Mouse (Mus musculus) ES-E14 (cell line): ENCODE data around the gene Tctn3. TPM values are rescaled to one million over a fixed set of nuclear protein-coding genes. Genes with fewer than 3 reads are reported as not detected.

Experiments used
- DNase-seq: peaks from one replicate; pipeline ENCODE4 v3.0.0-alpha.2; 2013; ENCODE audit warnings: low read depth, low spot score
- H3K27ac ChIP-seq: 2 replicates; pipeline ENCODE4 v1.5.1; 2012; ENCODE audit warnings: low read depth, mild to moderate bottlenecking, low read length, moderate library complexity, mixed read lengths; ENCODE audit not compliant: poor library complexity, insufficient read depth, severe bottlenecking
- H3K36me3 ChIP-seq: 2 replicates; pipeline ENCODE4 v1.6.1; 2012; ENCODE audit warnings: mild to moderate bottlenecking, low read length, moderate library complexity, mixed read lengths; ENCODE audit not compliant: control insufficient read depth, poor library complexity, insufficient read depth, severe bottlenecking
- H3K4me1 ChIP-seq, 2 experiments: fragments of 150-350 bp in 1 of 2; sonication (generic) in 1 of 2; 2 replicates each; pipeline ENCODE4 v1.6.1; 2012; ENCODE audit warnings: low read length in 2 of 2, mild to moderate bottlenecking in 1 of 2, mixed read lengths in 1 of 2; ENCODE audit not compliant: control insufficient read depth in 2 of 2, insufficient read depth in 2 of 2, poor library complexity in 1 of 2
- H3K4me3 ChIP-seq, 2 experiments: fragments of 150-350 bp in 1 of 2; sonication (generic) in 1 of 2; 2 replicates each; pipeline ENCODE4 v1.5.1; 2012; ENCODE audit warnings: low read length in 2 of 2, low read depth in 1 of 2, mild to moderate bottlenecking in 1 of 2, mixed read lengths in 1 of 2; ENCODE audit not compliant: insufficient read depth in 1 of 2, poor library complexity in 1 of 2, severe bottlenecking in 1 of 2
- H3K9ac ChIP-seq: 2 replicates; pipeline ENCODE4 v1.6.1; 2012; ENCODE audit warnings: low read depth, mild to moderate bottlenecking, low read length, mixed read lengths; ENCODE audit not compliant: poor library complexity, insufficient read depth, severe bottlenecking
- H3K9me3 ChIP-seq: fragments of 150-350 bp; sonication (generic); 2 replicates; pipeline ENCODE4 v1.6.1; 2012; ENCODE audit warnings: low read depth, mild to moderate bottlenecking, low read length; ENCODE audit not compliant: control insufficient read depth, insufficient read depth
- CHD2 ChIP-seq: IDR thresholded peaks from 2 replicates; pipeline ENCODE4 v1.6.1; 2014; ENCODE audit warnings: mild to moderate bottlenecking, low read depth, low read length, inconsistent platforms
- HCFC1 ChIP-seq: IDR thresholded peaks from 2 replicates; pipeline ENCODE4 v1.6.1; 2012; ENCODE audit warnings: low read length, inconsistent platforms, borderline replicate concordance; ENCODE audit not compliant: insufficient read depth
- MAFK ChIP-seq: IDR thresholded peaks from 2 replicates; pipeline ENCODE4 v1.6.1; 2014; ENCODE audit warnings: mild to moderate bottlenecking, low read depth, low read length, inconsistent platforms; ENCODE audit not compliant: insufficient read depth
- ZC3H11A ChIP-seq: IDR thresholded peaks from 2 replicates; pipeline ENCODE4 v1.6.1; 2012; ENCODE audit warnings: low read depth, mild to moderate bottlenecking, inconsistent platforms, low read length, borderline replicate concordance
- ZNF384 ChIP-seq: IDR thresholded peaks from 2 replicates; pipeline ENCODE4 v1.6.1; 2012; ENCODE audit warnings: low read depth, low read length, inconsistent platforms
- in situ Hi-C, 2 experiments: fragments of 600-800 bp; cut with MboI; formaldehyde crosslinking; loops; one replicate each; pipeline ENCODE4 v1.15.1; 2025; ENCODE audit warnings: low sequenced_read_pairs in 2 of 2, inconsistent platforms in 1 of 2; ENCODE audit not compliant: unreplicated experiment in 2 of 2
- total RNA-seq: library from RNA; depleted of rRNA; stranded (reverse); fragments of 300-350 nt; gene quantifications from 2 replicates; pipeline ENCODE4 v1.2.3, GENCODE M21; 2012

Tctn3 gene
- total RNA-seq, 1 experiment, result 8.8 TPM

- Histone ChIP-seq H3K4me1 (peaks cover 0 to 8% of the 10 kb centered on the region in 2 experiments; a peak in 1 of 4 replicates), H3K36me3 (no peaks in the 10 kb centered on the region), H3K9me3 (no peaks in the 10 kb centered on the region), H3K27ac (no peak overlapping the region), H3K4me3 (no peak overlapping the region), H3K9ac (no peak overlapping the region)
- no peak for DNase-seq
- TF ChIP-seq ZNF384 (no peak), MAFK (no peak), ZC3H11A (no peak), HCFC1 (no peak)
- in situ Hi-C loops, result no loop called here
These were observed 25.6 kb upstream of the Tctn3 start for GRCm38 (mm10) chr19:40637601-40638000.

GRCm38 (mm10) chr19:40637091-40637490 lies 25.1 kb upstream of the Tctn3 start:
- DNase-seq, result no peak
- Histone ChIP-seq H3K9me3 (no peaks in the 10 kb centered on the region), H3K4me3 (no peak overlapping the region), H3K9ac (no peak overlapping the region), H3K4me1 (peaks cover 0 to 8% of the 10 kb centered on the region in 2 experiments; a peak in 1 of 4 replicates), H3K27ac (no peak overlapping the region), H3K36me3 (no peaks in the 10 kb centered on the region)
- in situ Hi-C loops, result no loop called here
- TF ChIP-seq HCFC1 (no peak), ZNF384 (no peak), MAFK (no peak), ZC3H11A (no peak), CHD2 (no peak)

- Histone ChIP-seq H3K9ac (no peak overlapping the region), H3K9me3 (no peaks in the 10 kb centered on the region), H3K4me1 (peaks cover 0 to 5% of the 10 kb centered on the region in 2 experiments; a peak in 1 of 4 replicates), H3K27ac (no peak overlapping the region), H3K4me3 (no peak overlapping the region), H3K36me3 (no peaks in the 10 kb centered on the region)
- no peak for TF ChIP-seq HCFC1
- TF ChIP-seq MAFK, result no peak
- no peak for TF ChIP-seq ZNF384
- no peak for TF ChIP-seq ZC3H11A
- no peak for TF ChIP-seq CHD2
- in situ Hi-C loops, result no loop called here
- no peak for DNase-seq
These were observed 21.1 kb upstream of the Tctn3 start for GRCm38 (mm10) chr19:40633144-40633543.

GRCm38 (mm10) chr19:40632668-40633067 lies 20.6 kb upstream of the Tctn3 start:
- H3K4me3 ChIP-seq, result no peak overlapping the region
- H3K4me1 ChIP-seq, result peaks cover 0 to 5% of the 10 kb centered on the region in 2 experiments; a peak in 1 of 4 replicates
- TF ChIP-seq MAFK (no peak), ZNF384 (no peak), HCFC1 (no peak), ZC3H11A (no peak), CHD2 (no peak)
- in situ Hi-C loops, result no loop called here
- no peak overlapping the region for H3K27ac ChIP-seq
- DNase-seq, result no peak
- no peaks in the 10 kb centered on the region for H3K9me3 ChIP-seq
- H3K9ac ChIP-seq, result no peak overlapping the region
- H3K36me3 ChIP-seq, result no peaks in the 10 kb centered on the region

GRCm38 (mm10) chr19:40632193-40632592 lies 20.2 kb upstream of the Tctn3 start:
- TF ChIP-seq ZNF384, result no peak
- TF ChIP-seq ZC3H11A, result no peak
- no peak for TF ChIP-seq HCFC1
- no peak for TF ChIP-seq MAFK
- TF ChIP-seq CHD2, result no peak
- no peak overlapping the region for H3K9ac ChIP-seq
- H3K4me1 ChIP-seq, result peaks cover 0 to 2% of the 10 kb centered on the region in 2 experiments; a peak in 1 of 4 replicates
- H3K4me3 ChIP-seq, result no peak overlapping the region
- H3K9me3 ChIP-seq, result no peaks in the 10 kb centered on the region
- H3K27ac ChIP-seq, result no peak overlapping the region
- in situ Hi-C loops, result no loop called here
- H3K36me3 ChIP-seq, result no peaks in the 10 kb centered on the region
- DNase-seq, result no peak
